Mouse (Mus musculus) liver, embryonic 14.5 days (tissue): Measurements from ENCODE around the gene Ak3. TPM values are rescaled to one million over a fixed set of nuclear protein-coding genes. Genes with fewer than 3 reads are reported as not detected.
A peak's percentile ranks its signal among the peaks of the same experiment; 100 is the strongest.

Source experiments
- ATAC-seq: fragments of 200-750 bp; cut with Nextera tagmentation; 2 replicates; pipeline ENCODE4 v1.8.0; 2017; ENCODE audit warnings: moderate number of reproducible peaks, mild to moderate bottlenecking, moderate library complexity; ENCODE audit not compliant: insufficient read depth
- DNase-seq, 3 experiments: peaks; one replicate each; pipeline ENCODE4 v3.0.0-alpha.2; 2012 to 2013; ENCODE audit warnings: low read depth in 3 of 3, low spot score in 3 of 3
- H3K27ac ChIP-seq: fragments of 300-500 bp; sonication (generic); 2 replicates; pipeline ENCODE4 v1.5.1; 2014; ENCODE audit warnings: moderate library complexity, mild to moderate bottlenecking, control low read depth, inconsistent platforms
- H3K27me3 ChIP-seq: fragments of 300-500 bp; sonication (generic); 2 replicates; pipeline ENCODE4 v1.6.1; 2014; ENCODE audit warnings: mild to moderate bottlenecking, low read length, moderate library complexity; ENCODE audit not compliant: control insufficient read depth, insufficient read depth
- H3K36me3 ChIP-seq: fragments of 300-500 bp; sonication (generic); replicated peaks from 2 replicates; pipeline ENCODE4 v1.6.1; 2014; ENCODE audit warnings: low read depth; ENCODE audit not compliant: control insufficient read depth, insufficient read depth
- H3K4me1 ChIP-seq, 2 experiments: fragments of 200-500 bp in 1 of 2; fragments of 300-500 bp in 1 of 2; sonication (generic) in 1 of 2; replicated peaks; 2 replicates each; pipeline ENCODE4 v1.6.1; 2012 to 2014; ENCODE audit warnings: antibody characterized with exemption in 1 of 2, inconsistent platforms in 1 of 2, low read length in 1 of 2; ENCODE audit not compliant: control insufficient read depth in 2 of 2, insufficient read depth in 2 of 2
- H3K4me2 ChIP-seq: fragments of 300-500 bp; sonication (generic); 2 replicates; pipeline ENCODE4 v1.6.1; 2014; ENCODE audit warnings: low read depth, mild to moderate bottlenecking, control low read depth, moderate library complexity
- H3K4me3 ChIP-seq, 2 experiments: fragments of 200-500 bp in 1 of 2; fragments of 300-500 bp in 1 of 2; sonication (generic) in 1 of 2; 2 replicates each; pipeline ENCODE4 v1.5.1; 2012 to 2014; ENCODE audit warnings: low read depth in 2 of 2, low read length in 2 of 2, mild to moderate bottlenecking in 2 of 2, control low read depth in 1 of 2, inconsistent platforms in 1 of 2, moderate library complexity in 1 of 2; ENCODE audit not compliant: insufficient read depth in 1 of 2
- H3K9ac ChIP-seq: fragments of 300-500 bp; sonication (generic); replicated peaks from 2 replicates; pipeline ENCODE4 v1.6.1; 2014; ENCODE audit warnings: mild to moderate bottlenecking, control low read depth, moderate library complexity
- H3K9me3 ChIP-seq: fragments of 300-500 bp; sonication (generic); 2 replicates; pipeline ENCODE4 v1.6.1; 2016; ENCODE audit warnings: low read length, mixed read lengths; ENCODE audit not compliant: control insufficient read depth
- CTCF ChIP-seq: IDR thresholded peaks from 2 replicates; pipeline ENCODE4 v1.5.1; 2016; ENCODE audit warnings: antibody characterized with exemption, low read depth, control low read depth
- EP300 ChIP-seq: IDR thresholded peaks from 2 replicates; pipeline ENCODE4 v1.6.1; 2016; ENCODE audit warnings: antibody characterized with exemption, low read depth
- WGBS: fragments of 180-500 bp; shearing (Covaris S2); extraction: QIAGEN DNeasy Blood & Tissue Kit; methylation state at CpG from one replicate; pipeline ENCODE4 v1.1.7; 2014; ENCODE audit not compliant: insufficient replicate concordance; 5-methylcytosine and 5-hydroxymethylcytosine counted together
- polyA plus RNA-seq, 2 experiments: library from polyadenylated mRNA; depleted of rRNA in 1 of 2; stranded (reverse) in 1 of 2; unstranded in 1 of 2; fragments of >200 nt; fragmentation: Nextera tagmentation in 1 of 2; extraction: Ambion mirVana in 1 of 2; gene quantifications; 2 replicates each; pipeline versions ENCODE4 v1.2.1 to v1.2.3; 2012 to 2014

The Ak3 gene
- polyA plus RNA-seq, 2 experiments: 16.3 to 41.5 TPM

- peak; percentile 91 to 93 (median 92) for DNase-seq
These were observed 57.6 kb downstream of the Ak3 start, which contains the start of gene Cdc37l1 for GRCm38 (mm10) chr19:28990194-28990589. Gene Cdc37l1 (plus strand): TSS chr19:28990352.

DNA sequence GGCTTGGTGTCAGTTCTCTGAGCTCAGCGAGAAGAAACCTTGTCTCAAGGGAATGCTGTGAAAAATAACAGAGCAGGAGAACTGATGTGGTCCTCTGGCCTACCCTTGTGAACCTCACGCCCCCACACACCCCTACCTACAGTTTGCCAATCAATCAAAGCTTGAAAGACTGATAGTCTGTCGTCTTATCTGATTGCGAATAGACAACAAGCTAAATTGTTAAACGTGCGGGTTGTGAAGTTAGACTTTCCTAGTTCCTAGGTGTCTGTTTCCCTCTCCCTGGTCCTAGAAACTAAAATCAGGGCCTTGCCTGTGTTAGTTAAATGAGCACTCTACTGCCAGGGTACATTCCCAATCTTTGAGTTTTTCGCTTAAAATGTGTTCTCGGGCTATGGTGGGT, 58.2 kb downstream of the Ak3 start:
- DNase-seq (peak in 1 of 3 experiments; percentile 4), ATAC-seq (no peak)
- H3K27me3 ChIP-seq: no peaks in the 10 kb centered on the region
- WGBS: 49% methylated on average over 8 of the region's 8 CpGs
- no peaks in the 10 kb centered on the region for H3K9me3 ChIP-seq
- H3K4me1 ChIP-seq: peaks cover 7 to 15% of the 10 kb centered on the region in 2 experiments
- H3K36me3 ChIP-seq: peaks cover under 1% of the 10 kb centered on the region; the same call in 1 of the 2 replicates
- H3K4me2 ChIP-seq: peak overlapping the region; percentile 82
- TF ChIP-seq EP300 (no peak), CTCF (no peak)
- H3K4me3 ChIP-seq: peak overlapping the region; percentile 69 to 74
- peak overlapping the region; percentile 69 for H3K9ac ChIP-seq
- no peak overlapping the region for H3K27ac ChIP-seq

More at GRCm38 (mm10) chr19:28990194-28990589, 57.6 kb downstream of the Ak3 start, which contains the start of gene Cdc37l1:
- H3K9ac ChIP-seq: peak within 1 kb of the TSS; percentile 69
- no peaks in the 10 kb centered on the region for H3K9me3 ChIP-seq
- H3K27ac ChIP-seq: peak within 1 kb of the TSS; percentile 53
- peak within 1 kb of the TSS; percentile 82 for H3K4me2 ChIP-seq
- ATAC-seq: peak; percentile 99
- no peaks in the 10 kb centered on the region for H3K27me3 ChIP-seq
- H3K4me3 ChIP-seq: peak within 1 kb of the TSS; percentile 74 to 86
- TF ChIP-seq EP300 (no peak), CTCF (no peak)
- WGBS: under 1% methylated on average over 37 of the region's 37 CpGs
- peaks cover 7% of the 10 kb centered on the region for H3K36me3 ChIP-seq
- peaks cover 7 to 15% of the 10 kb centered on the region in 2 experiments for H3K4me1 ChIP-seq

DNA sequence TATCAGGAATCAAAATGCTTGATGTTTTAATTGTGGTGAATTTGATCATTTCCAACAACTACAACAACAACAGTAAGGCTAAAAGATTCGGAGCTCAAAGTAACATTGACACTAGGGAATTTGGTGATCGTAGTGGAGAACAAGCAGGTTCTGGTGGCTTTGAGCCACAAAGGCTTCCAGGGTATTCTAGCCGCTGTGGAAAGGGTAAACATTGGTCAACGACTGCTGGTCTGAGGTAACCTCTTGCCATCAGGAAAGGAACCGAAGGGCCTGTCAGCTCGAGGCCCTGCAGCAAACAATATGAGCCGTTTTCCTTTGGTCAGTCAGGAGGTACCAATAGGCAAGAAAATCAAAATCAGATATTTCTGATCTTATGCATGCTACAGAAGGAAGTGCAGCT, 65.1 kb downstream of the Ak3 start:
- 51% methylated on average over 7 of the region's 7 CpGs for WGBS
- TF ChIP-seq EP300: no peak
- no peak for TF ChIP-seq CTCF

GRCm38 (mm10) chr19:28974862-28975611, 72.7 kb downstream of the Ak3 start:
- WGBS: 18% methylated on average over 35 of the region's 35 CpGs
- ATAC-seq: 0 out of 2 replicates have a peak, but pooled peaks have one; percentile 21

More for the DNA sequence above, 65.1 kb downstream of the Ak3 start:
- no peak overlapping the region for H3K9ac ChIP-seq
- DNase-seq (no peak), ATAC-seq (no peak)
- no peaks in the 10 kb centered on the region for H3K36me3 ChIP-seq
- no peak overlapping the region for H3K27ac ChIP-seq
- no peak overlapping the region for H3K4me2 ChIP-seq
- no peaks in the 10 kb centered on the region for H3K27me3 ChIP-seq
- H3K9me3 ChIP-seq: no peaks in the 10 kb centered on the region
- H3K4me1 ChIP-seq: no peaks in the 10 kb centered on the region
- no peak overlapping the region for H3K4me3 ChIP-seq

More at GRCm38 (mm10) chr19:28974862-28975611, 72.7 kb downstream of the Ak3 start:
- Histone ChIP-seq H3K36me3 (no peaks in the 10 kb centered on the region), H3K9me3 (no peaks in the 10 kb centered on the region), H3K27ac (no peak overlapping the region), H3K4me1 (no peaks in the 10 kb centered on the region), H3K4me2 (peak overlapping the region; percentile 37), H3K27me3 (peaks cover 7% of the 10 kb centered on the region), H3K9ac (no peak overlapping the region), H3K4me3 (no peak overlapping the region)
- no peak for TF ChIP-seq EP300
- peak; percentile 91 for TF ChIP-seq CTCF
- peak in 2 of 3 experiments; percentile 13 to 28 for DNase-seq

Other genes starting within 250 kb of the Ak3 start
- 0.04 TPM in 1 of 2 replicates, not detected in the other for gene Slc1a1, start 212.9 kb downstream of the Ak3 start, polyA plus RNA-seq (2012; rRNA removed)
- gene Slc1a1, start 212.9 kb downstream of the Ak3 start, polyA plus RNA-seq (2014; fragmentation: Nextera tagmentation; extraction: Ambion mirVana): not detected in 2 replicates
- 1.3 and 1.5 TPM in 2 replicates for gene Plpp6, start 84.0 kb downstream of the Ak3 start, polyA plus RNA-seq (2012; rRNA removed)
- gene Plpp6, start 84.0 kb downstream of the Ak3 start, polyA plus RNA-seq (2014; fragmentation: Nextera tagmentation; extraction: Ambion mirVana): 2.0 and 3.5 TPM in 2 replicates
- gene 4430402I18Rik, start 80.2 kb downstream of the Ak3 start, polyA plus RNA-seq (2012; rRNA removed): 1.5 and 2.8 TPM in 2 replicates
- gene 4430402I18Rik, start 80.2 kb downstream of the Ak3 start, polyA plus RNA-seq (2014; fragmentation: Nextera tagmentation; extraction: Ambion mirVana): 1.4 and 3.1 TPM in 2 replicates
- 5.8 and 8.3 TPM in 2 replicates for gene Cdc37l1, start 57.6 kb downstream of the Ak3 start, polyA plus RNA-seq (2012; rRNA removed)
- 8.0 and 8.7 TPM in 2 replicates for gene Cdc37l1, start 57.6 kb downstream of the Ak3 start, polyA plus RNA-seq (2014; fragmentation: Nextera tagmentation; extraction: Ambion mirVana)
- 22.3 and 31.4 TPM in 2 replicates for gene Rcl1, start 53.4 kb upstream of the Ak3 start, polyA plus RNA-seq (2012; rRNA removed)
- 52.1 and 54.8 TPM in 2 replicates for gene Rcl1, start 53.4 kb upstream of the Ak3 start, polyA plus RNA-seq (2014; fragmentation: Nextera tagmentation; extraction: Ambion mirVana)
- gene Jak2, start 203.9 kb upstream of the Ak3 start, polyA plus RNA-seq (2012; rRNA removed): 8.6 and 13.9 TPM in 2 replicates
- gene Jak2, start 203.9 kb upstream of the Ak3 start, polyA plus RNA-seq (2014; fragmentation: Nextera tagmentation; extraction: Ambion mirVana): 16.0 and 19.4 TPM in 2 replicates